In genomic region chr6:5384178-5384490, GRCm38 (mm10) we compare ENCODE assay signal across 8 mouse cellular contexts. TPM values are rescaled to one million over a fixed set of nuclear protein-coding genes. Genes with fewer than 3 reads are reported as not detected.
DNase-seq lines count a peak whose midpoint lies in the region; ATAC-seq and TF ChIP-seq lines count a peak whose summit lies in the region.

No protein-coding gene starts in this region.

- no peak for TF ChIP-seq EP300 in ES-Bruce4 (IDR thresholded peaks at IDR 0.05; ENCODE audit: insufficient read depth, low read depth, low read length)
- no peak for TF ChIP-seq EP300 in liver, postnatal 0 days (IDR thresholded peaks at IDR 0.05; ENCODE audit: low read depth)

- TF ChIP-seq CTCF in ES-Bruce4 (IDR thresholded peaks at IDR 0.05; ENCODE audit: low read depth, low read length), result peak; percentile 21
- TF ChIP-seq CTCF in liver, postnatal 0 days (IDR thresholded peaks at IDR 0.05; ENCODE audit: low read depth), result peak; percentile 79
- TF ChIP-seq CTCF in thymus, adult 2 months (IDR thresholded peaks at IDR 0.05; ENCODE audit: borderline replicate concordance, control insufficient read depth, extremely low read depth, insufficient read depth, low read length, poor library complexity), result no peak

- H3K36me3 ChIP-seq in ES-Bruce4 (ENCODE audit: control insufficient read depth, insufficient read depth, low read length, poor library complexity, severe bottlenecking), result no peaks in the 10 kb centered on the region
- H3K36me3 ChIP-seq in forebrain, embryonic 10.5 days (replicated peaks), result no peaks in the 10 kb centered on the region
- H3K36me3 ChIP-seq in liver, postnatal 0 days (replicated peaks; ENCODE audit: insufficient read depth, low read length), result no peaks in the 10 kb centered on the region
- no peaks in the 10 kb centered on the region for H3K36me3 ChIP-seq in neural tube, embryonic 14.5 days (ENCODE audit: control insufficient read depth, insufficient read depth, low read length)
- H3K36me3 ChIP-seq in thymus, adult 2 months (ENCODE audit: control insufficient read depth, insufficient read depth, low read length), result no peaks in the 10 kb centered on the region

- no peaks in the 10 kb centered on the region for H3K4me1 ChIP-seq in ES-Bruce4 (ENCODE audit: control insufficient read depth, insufficient read depth, low read length)
- H3K4me1 ChIP-seq in brown adipose tissue, adult 24 weeks (ENCODE audit: control insufficient read depth, insufficient read depth, insufficient read length, low read length), result no peaks in the 10 kb centered on the region
- peaks cover 71% of the 10 kb centered on the region for H3K4me1 ChIP-seq in forebrain, embryonic 10.5 days
- H3K4me1 ChIP-seq in liver, postnatal 0 days (ENCODE audit: insufficient read depth), result peaks cover 12% of the 10 kb centered on the region; the same call in 1 of the 2 replicates
- H3K4me1 ChIP-seq in neural tube, embryonic 14.5 days (ENCODE audit: control insufficient read depth, insufficient read depth, low read length), result peaks cover 36% of the 10 kb centered on the region
- H3K4me1 ChIP-seq in thymus, adult 2 months (replicated peaks; ENCODE audit: control insufficient read depth, insufficient read depth, low read length), result no peaks in the 10 kb centered on the region

- H3K27ac ChIP-seq in ES-Bruce4 (ENCODE audit: insufficient read depth, low read length), result no peak overlapping the region
- H3K27ac ChIP-seq in brown adipose tissue, adult 24 weeks (replicated peaks; ENCODE audit: low read depth, low read length), result no peak overlapping the region
- peak overlapping the region; percentile 93 for H3K27ac ChIP-seq in forebrain, embryonic 10.5 days
- H3K27ac ChIP-seq in liver, postnatal 0 days (ENCODE audit: low read depth), result no peak overlapping the region
- peak overlapping the region; percentile 49 for H3K27ac ChIP-seq in neural tube, embryonic 14.5 days (ENCODE audit: low read depth, low read length)
- H3K27ac ChIP-seq in thymus, adult 2 months (ENCODE audit: control insufficient read depth, insufficient read depth, low read length), result no peak overlapping the region

- no peaks in the 10 kb centered on the region; the same call in 1 of the 2 replicates for H3K9me3 ChIP-seq in ES-Bruce4 (replicated peaks; ENCODE audit: control insufficient read depth, insufficient read depth, low read length, poor library complexity, severe bottlenecking)
- H3K9me3 ChIP-seq in forebrain, embryonic 10.5 days, result no peaks in the 10 kb centered on the region
- no peaks in the 10 kb centered on the region for H3K9me3 ChIP-seq in liver, postnatal 0 days (ENCODE audit: low read length)
- H3K9me3 ChIP-seq in neural tube, embryonic 14.5 days (ENCODE audit: control insufficient read depth, low read length), result no peaks in the 10 kb centered on the region

- no peak for ATAC-seq in liver, postnatal 0 days
- no peak for ATAC-seq in neural tube, embryonic 14.5 days (ENCODE audit: low read depth)

- H3K27me3 ChIP-seq in ES-Bruce4 (ENCODE audit: control insufficient read depth, insufficient read depth, low read length, poor library complexity, severe bottlenecking), result no peaks in the 10 kb centered on the region
- peaks cover 5% of the 10 kb centered on the region; the same call in 1 of the 2 replicates for H3K27me3 ChIP-seq in forebrain, embryonic 10.5 days (ENCODE audit: poor library complexity, severe bottlenecking)
- no peaks in the 10 kb centered on the region for H3K27me3 ChIP-seq in liver, postnatal 0 days (ENCODE audit: insufficient read depth, low read length)
- no peaks in the 10 kb centered on the region for H3K27me3 ChIP-seq in neural tube, embryonic 14.5 days (ENCODE audit: control insufficient read depth, insufficient read depth, low read length)
- H3K27me3 ChIP-seq in thymus, adult 2 months (ENCODE audit: control insufficient read depth, insufficient read depth, low read length), result peaks cover 10% of the 10 kb centered on the region

- 2% methylated on average over 11 of the region's 11 CpGs for WGBS in forebrain, embryonic 10.5 days
- 1% methylated on average over 11 of the region's 11 CpGs for WGBS in liver, postnatal 0 days (ENCODE audit: insufficient replicate concordance)
- under 1% methylated on average over 11 of the region's 11 CpGs for WGBS in neural tube, embryonic 14.5 days
- 2% methylated on average over 11 of the region's 11 CpGs for WGBS in thymus, adult 2 months

- no peak overlapping the region for H3K4me3 ChIP-seq in ES-Bruce4 (ENCODE audit: low read depth, low read length)
- peak overlapping the region; percentile 42 for H3K4me3 ChIP-seq in brown adipose tissue, adult 24 weeks (ENCODE audit: insufficient read depth, low read depth, low read length)
- peak overlapping the region; percentile 44 for H3K4me3 ChIP-seq in forebrain, embryonic 10.5 days
- peak overlapping the region; percentile 29 for H3K4me3 ChIP-seq in liver, postnatal 0 days (ENCODE audit: low read depth, low read length)
- peak overlapping the region; percentile 20 for H3K4me3 ChIP-seq in neural tube, embryonic 14.5 days (ENCODE audit: low read depth, low read length)
- no peak overlapping the region for H3K4me3 ChIP-seq in thymus, adult 2 months (ENCODE audit: control insufficient read depth, insufficient read depth, low read length)

- intact Hi-C loops in heart, postnatal 10 days (cut with DNase I), result loop anchor here (5.0 kb wide), 4 partner anchors 127 to 972 kb away; partner anchors contain the start of genes Peg10, Pon3, Ppp1r9a and Sgce

- H3K4me2 ChIP-seq in liver, postnatal 0 days (ENCODE audit: low read depth, low read length), result peak overlapping the region; percentile 77
- peak overlapping the region; percentile 51 for H3K4me2 ChIP-seq in neural tube, embryonic 14.5 days (ENCODE audit: low read depth, low read length)

- peak overlapping the region; percentile 54; the same call in 1 of the 2 replicates for H3K9ac ChIP-seq in ES-Bruce4 (ENCODE audit: low read depth, poor library complexity, severe bottlenecking)
- H3K9ac ChIP-seq in liver, postnatal 0 days (replicated peaks), result peak overlapping the region; percentile 26; the same call in 1 of the 2 replicates
- 0 out of 2 replicates have a peak overlapping the region, but pooled peaks have one; percentile 32 for H3K9ac ChIP-seq in neural tube, embryonic 14.5 days (replicated peaks; ENCODE audit: low read depth, low read length)

- peak; percentile 78 for DNase-seq in forebrain, embryonic 10.5 days (ENCODE audit: extremely low spot score, low spot score)
- DNase-seq in heart, postnatal 10 days, result peak; percentile 80 to 81
- peak; percentile 79 to 82 for DNase-seq in kidney, postnatal 4 days
- DNase-seq in liver, postnatal 0 days, result peak; percentile 76
- peak; percentile 54 for DNase-seq in thymus, adult 2 months

- no peak for TF ChIP-seq POLR2A in ES-Bruce4 (IDR thresholded peaks at IDR 0.05; ENCODE audit: insufficient read depth, low read length)
- no peak for TF ChIP-seq POLR2A in thymus, adult 2 months (IDR thresholded peaks at IDR 0.05; ENCODE audit: control insufficient read depth, extremely low read depth, insufficient read depth, low read length, poor library complexity)

RNA-seq across cellular contexts. Expression of gene Asb4, which starts 0.9 kb away (rescaled TPM):
- 1.2 and 1.3 TPM in 2 replicates for polyA plus RNA-seq in ES-Bruce4 (2011; ENCODE audit: insufficient read depth, insufficient read length, low read depth, missing spikeins)
- polyA plus RNA-seq in brown adipose tissue, adult 24 weeks (2012; ENCODE audit: insufficient read depth, insufficient read length, missing spikeins), result 0.95 and 1.6 TPM in 2 replicates
- 23.0 and 25.3 TPM in 2 replicates for polyA plus RNA-seq in forebrain, embryonic 10.5 days (2016; fragmentation: Nextera tagmentation; extraction: Ambion mirVana)
- total RNA-seq in heart, postnatal 10 days (2021), result 10 to 100 TPM in 1 of 2 experiments, 1 to 10 TPM in 1; 6.5 to 11.9 TPM
- polyA plus RNA-seq in liver, postnatal 0 days (2015; fragmentation: Nextera tagmentation; extraction: Ambion mirVana), result 1.8 and 2.2 TPM in 2 replicates
- polyA plus RNA-seq in neural tube, embryonic 14.5 days (2014; fragmentation: Nextera tagmentation; extraction: Ambion mirVana), result 6.7 and 10.3 TPM in 2 replicates
- 0.34 and 0.61 TPM in 2 replicates for polyA plus RNA-seq in thymus, adult 2 months (2012; rRNA removed)

Comparison
In these comparisons a context has a peak if more than half of its experiments do, and no peak if none do; other contexts are left out.
1. H3K27ac ChIP-seq: peak in forebrain, embryonic 10.5 days (single experiment) and neural tube, embryonic 14.5 days (single experiment); none in ES-Bruce4 (single experiment), brown adipose tissue, adult 24 weeks (single experiment), liver, postnatal 0 days (single experiment) and thymus, adult 2 months (single experiment).
2. H3K4me3 ChIP-seq: peak in brown adipose tissue, adult 24 weeks (single experiment), forebrain, embryonic 10.5 days (single experiment), liver, postnatal 0 days (single experiment) and neural tube, embryonic 14.5 days (single experiment); none in ES-Bruce4 (single experiment) and thymus, adult 2 months (single experiment).
3. Peak in every context shown above with its lines, with median percentiles within 50 percentile points of each other: H3K9ac ChIP-seq and DNase-seq.